In genomic region chr6:144902267-144902995, GRCm38 (mm10) we compare ENCODE assay signal across 8 mouse cellular contexts.
DNase-seq lines count a peak whose midpoint lies in the region; TF ChIP-seq lines count a peak whose summit lies in the region.

No protein-coding gene starts in this region.

- TF ChIP-seq POLR2A in myocyte (IDR thresholded peaks at IDR 0.05; ENCODE audit: insufficient read length, low read depth), result peak; percentile 40

- peak overlapping the region; percentile 94 for H3K4me2 ChIP-seq in myocyte (ENCODE audit: low read depth)

- no peaks in the 10 kb centered on the region for H3K79me2 ChIP-seq in myocyte (ENCODE audit: control insufficient read depth, insufficient read depth)

- no peak overlapping the region for H3ac ChIP-seq in myocyte (ENCODE audit: control insufficient read depth, insufficient read length)

- DNase-seq in urinary bladder, postnatal 14 days (ENCODE audit: low spot score), result peak; percentile 6
- DNase-seq in urinary bladder, postnatal 10 days (ENCODE audit: low spot score), result no peak
- peak; percentile 63 for DNase-seq in gastrocnemius, adult 18-20 months (ENCODE audit: low spot score)
- DNase-seq in limb, embryonic 10.5 days (ENCODE audit: low spot score), result no peak
- DNase-seq in right cerebral cortex, adult 18-20 months, result no peak
- no peak for DNase-seq in ovary, postnatal 36 days (ENCODE audit: low spot score)
- no peak for DNase-seq in cerebellum, adult 9-10 months

- 71% methylated on average over 20 of the region's 20 CpGs for WGBS in limb, embryonic 10.5 days

- H3K4me1 ChIP-seq in limb, embryonic 10.5 days, result peaks cover 27% of the 10 kb centered on the region

- peak overlapping the region; percentile 62 for H3K27ac ChIP-seq in limb, embryonic 10.5 days

- no peaks in the 10 kb centered on the region for H3K9me3 ChIP-seq in limb, embryonic 10.5 days (replicated peaks)

- H3K4me3 ChIP-seq in limb, embryonic 10.5 days, result no peak overlapping the region
- H3K4me3 ChIP-seq in myocyte, result peak overlapping the region; percentile 16

- no peaks in the 10 kb centered on the region for H3K36me3 ChIP-seq in limb, embryonic 10.5 days
- no peaks in the 10 kb centered on the region for H3K36me3 ChIP-seq in myocyte (ENCODE audit: control insufficient read depth, insufficient read depth)

- H3K27me3 ChIP-seq in limb, embryonic 10.5 days (ENCODE audit: low read depth, poor library complexity, severe bottlenecking), result no peaks in the 10 kb centered on the region
- H3K27me3 ChIP-seq in myocyte (ENCODE audit: control insufficient read depth, insufficient read depth, insufficient read length), result no peaks in the 10 kb centered on the region

TF ChIP-seq in myocyte, 11 proteins besides CTCF, POLR2A, EP300 and RAD21:
- TF ChIP-seq MYOG (IDR thresholded peaks at IDR 0.05; ENCODE audit: control insufficient read depth in 1 of 3, insufficient read depth in 1 of 3, insufficient read length in 2 of 3, low read depth in 2 of 3) (peak in 1 of 3 experiments; percentile 8), USF1 (IDR thresholded peaks at IDR 0.05; ENCODE audit: low read depth) (no peak), MAX (IDR thresholded peaks at IDR 0.05; ENCODE audit: low read depth) (no peak)
TF ChIP-seq in myocyte: peak in this region for 1.

Comparison
In these comparisons a context has a peak if more than half of its experiments do, and no peak if none do; other contexts are left out.
1. DNase-seq: peak in urinary bladder, postnatal 14 days (single experiment) and gastrocnemius, adult 18-20 months (single experiment); none in urinary bladder, postnatal 10 days (single experiment), limb, embryonic 10.5 days (single experiment), right cerebral cortex, adult 18-20 months (single experiment), ovary, postnatal 36 days (single experiment) and cerebellum, adult 9-10 months (single experiment).